Mouse (Mus musculus): ENCODE results near the gene Grb10. TPM values are rescaled to one million over a fixed set of nuclear protein-coding genes. Genes with fewer than 3 reads are reported as not detected.

The Grb10 gene
- total and polyA plus RNA-seq, 3 experiments, result 0.30 to 0.33 TPM; not detected in 1

- no peak for ATAC-seq (ENCODE audit: extremely low read depth, insufficient number of reproducible peaks, low FRiP score, poor library complexity, severe bottlenecking)
- no peak for TF ChIP-seq GATA2 (IDR thresholded peaks at IDR 0.05; ENCODE audit: borderline replicate concordance, low read depth, low read length)
- TF ChIP-seq GATA1 (IDR thresholded peaks at IDR 0.05; ENCODE audit: borderline replicate concordance, low read length), result no peak
- no peak for TF ChIP-seq TAL1 (conservative IDR thresholded peaks at IDR 0.05; ENCODE audit: low read depth, low read length)
- TF ChIP-seq CTCF (IDR thresholded peaks at IDR 0.05; ENCODE audit: low read depth, low read length), result no peak
- TF ChIP-seq POLR2AphosphoS5 (IDR thresholded peaks at IDR 0.05; ENCODE audit: insufficient replicate concordance, low read depth, low read length), result no peak
- no peak for DNase-seq (ENCODE audit: low spot score)
Observed at GRCm38 (mm10) chr11:11972401-11973110, 65.9 kb downstream of the Grb10 start.

DNA sequence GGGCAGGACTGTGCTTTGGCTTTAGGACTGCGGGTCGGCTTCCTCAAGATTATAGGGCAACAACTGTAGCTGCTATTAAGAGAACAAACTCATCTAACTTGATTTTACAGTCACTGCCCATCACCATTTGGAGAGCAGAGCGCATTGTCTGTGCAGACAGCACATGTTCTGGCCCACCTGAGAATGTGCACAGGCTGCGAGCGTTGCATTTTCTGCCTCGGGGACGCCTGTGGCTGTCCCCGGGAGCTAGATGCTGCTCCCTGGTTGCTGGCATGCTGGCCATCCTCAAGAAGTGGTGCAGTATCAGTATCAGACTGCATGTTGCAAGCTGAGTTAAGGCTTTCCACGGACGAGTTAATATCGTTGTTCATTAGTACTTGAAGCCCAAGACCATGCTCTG is 68.2 kb downstream of the Grb10 start:
- no peak for ATAC-seq (ENCODE audit: extremely low read depth, insufficient number of reproducible peaks, low FRiP score, poor library complexity, severe bottlenecking)
- H3K27me3 ChIP-seq (ENCODE audit: insufficient read depth, low read length), result peaks cover 58% of the 10 kb centered on the region
- H3K4me1 ChIP-seq (ENCODE audit: insufficient read depth, low read depth, low read length), result peaks cover 32% of the 10 kb centered on the region
- H3K9me3 ChIP-seq (replicated peaks), result peaks cover 11% of the 10 kb centered on the region
- H3K36me3 ChIP-seq (replicated peaks), result no peaks in the 10 kb centered on the region
- no peak for DNase-seq (ENCODE audit: low spot score)
- TF ChIP-seq POLR2AphosphoS5 (IDR thresholded peaks at IDR 0.05; ENCODE audit: insufficient replicate concordance, low read depth, low read length) (no peak), CTCF (IDR thresholded peaks at IDR 0.05; ENCODE audit: low read depth, low read length) (no peak), GATA1 (IDR thresholded peaks at IDR 0.05; ENCODE audit: borderline replicate concordance, low read length) (no peak), GATA2 (IDR thresholded peaks at IDR 0.05; ENCODE audit: borderline replicate concordance, low read depth, low read length) (no peak), TAL1 (conservative IDR thresholded peaks at IDR 0.05; ENCODE audit: low read depth, low read length) (no peak)
- H3K4me3 ChIP-seq (ENCODE audit: low read depth, low read length), result no peak overlapping the region

More at GRCm38 (mm10) chr11:11972401-11973110, 65.9 kb downstream of the Grb10 start:
- Histone ChIP-seq H3K4me1 (ENCODE audit: insufficient read depth, low read depth, low read length) (peaks cover 19% of the 10 kb centered on the region; the same call in 1 of the 2 replicates), H3K27me3 (ENCODE audit: insufficient read depth, low read length) (peaks cover 51% of the 10 kb centered on the region), H3K9me3 (replicated peaks) (peaks cover 11% of the 10 kb centered on the region), H3K36me3 (replicated peaks) (no peaks in the 10 kb centered on the region), H3K4me3 (ENCODE audit: low read depth, low read length) (no peak overlapping the region)

- no peak for TF ChIP-seq CTCF (IDR thresholded peaks at IDR 0.05; ENCODE audit: low read depth, low read length)
- TF ChIP-seq TAL1 (conservative IDR thresholded peaks at IDR 0.05; ENCODE audit: low read depth, low read length), result no peak
- TF ChIP-seq GATA1 (IDR thresholded peaks at IDR 0.05; ENCODE audit: borderline replicate concordance, low read length), result no peak
- no peak for TF ChIP-seq GATA2 (IDR thresholded peaks at IDR 0.05; ENCODE audit: borderline replicate concordance, low read depth, low read length)
- no peak for TF ChIP-seq POLR2AphosphoS5 (IDR thresholded peaks at IDR 0.05; ENCODE audit: insufficient replicate concordance, low read depth, low read length)
- Histone ChIP-seq H3K36me3 (replicated peaks) (no peaks in the 10 kb centered on the region), H3K4me3 (ENCODE audit: low read depth, low read length) (no peak overlapping the region), H3K4me1 (ENCODE audit: insufficient read depth, low read depth, low read length) (peaks cover 38% of the 10 kb centered on the region), H3K9me3 (replicated peaks) (peaks cover 11% of the 10 kb centered on the region), H3K27me3 (ENCODE audit: insufficient read depth, low read length) (peaks cover 65% of the 10 kb centered on the region)
- DNase-seq (ENCODE audit: low spot score), result no peak
- no peak for ATAC-seq (ENCODE audit: extremely low read depth, insufficient number of reproducible peaks, low FRiP score, poor library complexity, severe bottlenecking)
Observed at GRCm38 (mm10) chr11:11968830-11969229, 69.7 kb downstream of the Grb10 start.

- Histone ChIP-seq H3K27me3 (ENCODE audit: insufficient read depth, low read length) (peaks cover 70% of the 10 kb centered on the region), H3K36me3 (replicated peaks) (no peaks in the 10 kb centered on the region), H3K9me3 (replicated peaks) (peaks cover 11% of the 10 kb centered on the region), H3K4me1 (ENCODE audit: insufficient read depth, low read depth, low read length) (peaks cover 43% of the 10 kb centered on the region), H3K4me3 (ENCODE audit: low read depth, low read length) (no peak overlapping the region)
- ATAC-seq (ENCODE audit: extremely low read depth, insufficient number of reproducible peaks, low FRiP score, poor library complexity, severe bottlenecking), result no peak
- DNase-seq (ENCODE audit: low spot score), result no peak
- no peak for TF ChIP-seq TAL1 (conservative IDR thresholded peaks at IDR 0.05; ENCODE audit: low read depth, low read length)
- TF ChIP-seq CTCF (IDR thresholded peaks at IDR 0.05; ENCODE audit: low read depth, low read length), result no peak
- no peak for TF ChIP-seq GATA1 (IDR thresholded peaks at IDR 0.05; ENCODE audit: borderline replicate concordance, low read length)
- TF ChIP-seq GATA2 (IDR thresholded peaks at IDR 0.05; ENCODE audit: borderline replicate concordance, low read depth, low read length), result no peak
- TF ChIP-seq POLR2AphosphoS5 (IDR thresholded peaks at IDR 0.05; ENCODE audit: insufficient replicate concordance, low read depth, low read length), result no peak
Observed at GRCm38 (mm10) chr11:11967519-11967918, 71.0 kb downstream of the Grb10 start.

DNA sequence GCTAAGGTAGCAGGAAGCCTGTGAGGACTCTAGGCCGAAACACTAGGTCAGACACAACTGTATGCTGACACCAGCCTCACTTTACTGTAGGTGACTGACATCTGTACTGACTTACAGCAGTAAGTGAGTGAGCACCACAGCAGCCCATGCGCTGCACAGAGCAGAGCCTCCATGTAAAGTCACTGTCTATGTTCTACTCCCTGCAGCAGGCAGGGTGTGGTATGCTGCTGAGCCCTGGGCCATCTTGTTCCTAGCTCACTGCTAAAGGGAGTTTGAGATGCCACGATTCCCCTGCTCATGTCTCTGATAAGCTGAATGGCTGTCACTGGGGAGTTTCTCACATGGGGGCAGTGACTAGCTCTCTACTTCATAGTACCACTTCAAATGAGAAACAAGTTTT is 72.3 kb downstream of the Grb10 start:
- Histone ChIP-seq H3K36me3 (replicated peaks) (no peaks in the 10 kb centered on the region), H3K9me3 (replicated peaks) (peaks cover 7% of the 10 kb centered on the region), H3K4me1 (ENCODE audit: insufficient read depth, low read depth, low read length) (peaks cover 49% of the 10 kb centered on the region), H3K4me3 (ENCODE audit: low read depth, low read length) (no peak overlapping the region), H3K27me3 (ENCODE audit: insufficient read depth, low read length) (peaks cover 74% of the 10 kb centered on the region)
- no peak for TF ChIP-seq TAL1 (conservative IDR thresholded peaks at IDR 0.05; ENCODE audit: low read depth, low read length)
- no peak for TF ChIP-seq GATA1 (IDR thresholded peaks at IDR 0.05; ENCODE audit: borderline replicate concordance, low read length)
- TF ChIP-seq POLR2AphosphoS5 (IDR thresholded peaks at IDR 0.05; ENCODE audit: insufficient replicate concordance, low read depth, low read length), result no peak
- no peak for TF ChIP-seq GATA2 (IDR thresholded peaks at IDR 0.05; ENCODE audit: borderline replicate concordance, low read depth, low read length)
- no peak for ATAC-seq (ENCODE audit: extremely low read depth, insufficient number of reproducible peaks, low FRiP score, poor library complexity, severe bottlenecking)
- DNase-seq (ENCODE audit: low spot score), result no peak

GRCm38 (mm10) chr11:11965501-11966125 is 72.9 kb downstream of the Grb10 start:
- ATAC-seq (ENCODE audit: extremely low read depth, insufficient number of reproducible peaks, low FRiP score, poor library complexity, severe bottlenecking) (no peak), DNase-seq (ENCODE audit: low spot score) (no peak)
- 0 out of 2 replicates have a peak, but pooled peaks cover 3% of the 10 kb centered on the region for H3K9me3 ChIP-seq (replicated peaks)
- TF ChIP-seq CTCF (IDR thresholded peaks at IDR 0.05; ENCODE audit: low read depth, low read length) (no peak), GATA1 (IDR thresholded peaks at IDR 0.05; ENCODE audit: borderline replicate concordance, low read length) (no peak)
- H3K4me3 ChIP-seq (ENCODE audit: low read depth, low read length), result no peak overlapping the region
- H3K27me3 ChIP-seq (ENCODE audit: insufficient read depth, low read length), result peaks cover 75% of the 10 kb centered on the region
- H3K4me1 ChIP-seq (ENCODE audit: insufficient read depth, low read depth, low read length), result peaks cover 54% of the 10 kb centered on the region
- H3K36me3 ChIP-seq (replicated peaks), result no peaks in the 10 kb centered on the region
